ENCODE assay signal across 12 mouse cellular contexts in the genomic region with DNA sequence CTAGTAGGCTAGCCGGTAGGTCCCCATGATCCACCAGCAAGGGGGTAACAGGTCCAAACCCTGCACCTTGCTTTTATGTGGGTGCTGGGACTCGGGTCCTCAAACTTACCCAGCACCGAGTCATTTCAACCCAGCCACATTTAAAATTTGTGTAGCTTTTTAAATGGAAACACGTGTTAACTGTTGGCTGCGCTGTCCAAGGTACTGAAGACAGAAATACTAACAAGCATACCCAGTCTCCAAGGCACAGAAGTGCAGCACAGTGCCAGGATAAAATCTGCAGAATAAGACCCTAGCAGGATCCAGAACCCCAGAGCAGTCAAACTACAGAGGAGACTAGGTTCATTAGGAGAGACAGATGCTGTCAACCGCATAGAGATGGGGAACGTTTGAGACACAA.
A peak's percentile ranks its signal among the peaks of the same experiment; 100 is the strongest.
DNase-seq lines count a peak whose midpoint lies in the region; ATAC-seq and TF ChIP-seq lines count a peak whose summit lies in the region.
"Had no signal": no experiment of that assay in that cellular context is flagged by ENCODE, and none has a peak within 500 bp of the region (broad histone marks: within the 10 kb centered on the region; RNA-seq: fewer than 3 reads in every experiment).

No protein-coding gene starts in this region.

- H3K36me3 ChIP-seq in forebrain, embryonic 14.5 days (ENCODE audit: control insufficient read depth, insufficient read depth, low read length) = no peaks in the 10 kb centered on the region
- no peaks in the 10 kb centered on the region for H3K36me3 ChIP-seq in forebrain, embryonic 12.5 days (replicated peaks)
- H3K36me3 ChIP-seq in limb, embryonic 14.5 days (ENCODE audit: control insufficient read depth, insufficient read depth, low read length) = no peaks in the 10 kb centered on the region
- H3K36me3 ChIP-seq: heart, embryonic 13.5 days; liver, embryonic 12.5 days had no signal

- no peak overlapping the region for H3K9ac ChIP-seq in forebrain, embryonic 14.5 days (ENCODE audit: low read length)
- H3K9ac ChIP-seq in forebrain, embryonic 12.5 days = no peak overlapping the region
- H3K9ac ChIP-seq in limb, embryonic 14.5 days (ENCODE audit: low read depth, low read length, severe bottlenecking) = no peak overlapping the region
- H3K9ac ChIP-seq: forebrain, postnatal 0 days; heart, embryonic 13.5 days; liver, embryonic 12.5 days had no signal

- H3K4me3 ChIP-seq in forebrain, embryonic 14.5 days (ENCODE audit: low read depth, low read length) = no peak overlapping the region
- no peak overlapping the region for H3K4me3 ChIP-seq in forebrain, embryonic 12.5 days (replicated peaks)
- no peak overlapping the region for H3K4me3 ChIP-seq in limb, embryonic 14.5 days (replicated peaks; ENCODE audit: low read length)
- H3K4me3 ChIP-seq: heart, embryonic 13.5 days; liver, embryonic 12.5 days had no signal

- intact Hi-C loops in left cerebral cortex, postnatal 36 days (cut with DNase I) = no loop called here

- H3K9me3 ChIP-seq in forebrain, embryonic 14.5 days (replicated peaks; ENCODE audit: control insufficient read depth, low read length) = no peaks in the 10 kb centered on the region
- H3K9me3 ChIP-seq in forebrain, embryonic 12.5 days = no peaks in the 10 kb centered on the region
- no peaks in the 10 kb centered on the region for H3K9me3 ChIP-seq in limb, embryonic 14.5 days (ENCODE audit: control insufficient read depth, low read length)
- H3K9me3 ChIP-seq: heart, embryonic 13.5 days had no signal

- DNase-seq in forebrain, embryonic 14.5 days (ENCODE audit: low spot score) = peak; percentile 51
- DNase-seq in lung, postnatal 36 days = peak; percentile 1
- no peak for DNase-seq in lung, postnatal 25 days (ENCODE audit: low spot score)
- peak; percentile 5 for DNase-seq in c-Kit-positive CD71-negative TER-119-negative erythroid progenitor cells, embryonic 14.5 days (ENCODE audit: low read depth)
- peak; percentile 79 for DNase-seq in limb, embryonic 14.5 days (ENCODE audit: low spot score)
- no peak for DNase-seq in spleen, adult 12 weeks (ENCODE audit: low spot score)
- no peak for DNase-seq in left cerebral cortex, postnatal 36 days (ENCODE audit: low spot score in 2 of 2)
- DNase-seq: cerebellum, postnatal 25 days; forebrain, postnatal 0 days had no signal

- no peak overlapping the region for H3K27ac ChIP-seq in forebrain, embryonic 14.5 days (ENCODE audit: low read depth, low read length)
- H3K27ac ChIP-seq in forebrain, embryonic 12.5 days = no peak overlapping the region
- H3K27ac ChIP-seq in limb, embryonic 14.5 days (replicated peaks; ENCODE audit: low read depth, low read length) = no peak overlapping the region
- H3K27ac ChIP-seq: heart, embryonic 13.5 days; liver, embryonic 12.5 days had no signal

- 28% methylated on average over 7 of the region's 7 CpGs for WGBS in forebrain, embryonic 14.5 days
- WGBS in forebrain, embryonic 12.5 days = 35% methylated on average over 7 of the region's 7 CpGs
- WGBS in limb, embryonic 14.5 days = 28% methylated on average over 7 of the region's 7 CpGs

- H3K27me3 ChIP-seq in forebrain, embryonic 14.5 days (replicated peaks; ENCODE audit: control insufficient read depth, insufficient read depth, low read length) = no peaks in the 10 kb centered on the region
- no peaks in the 10 kb centered on the region for H3K27me3 ChIP-seq in forebrain, embryonic 12.5 days
- no peaks in the 10 kb centered on the region for H3K27me3 ChIP-seq in limb, embryonic 14.5 days (ENCODE audit: control insufficient read depth, insufficient read depth, low read length)
- H3K27me3 ChIP-seq: heart, embryonic 13.5 days; liver, embryonic 12.5 days had no signal

- ATAC-seq in forebrain, embryonic 14.5 days = no peak
- ATAC-seq in forebrain, embryonic 12.5 days (ENCODE audit: low FRiP score) = no peak
- no peak for ATAC-seq in limb, embryonic 14.5 days (ENCODE audit: low FRiP score, low read depth)
- ATAC-seq: forebrain, postnatal 0 days; liver, embryonic 12.5 days had no signal

- H3K4me2 ChIP-seq in forebrain, embryonic 14.5 days (ENCODE audit: low read length) = no peak overlapping the region
- no peak overlapping the region for H3K4me2 ChIP-seq in forebrain, embryonic 12.5 days
- no peak overlapping the region for H3K4me2 ChIP-seq in limb, embryonic 14.5 days (replicated peaks; ENCODE audit: low read depth, low read length, severe bottlenecking)
- H3K4me2 ChIP-seq: heart, embryonic 13.5 days; liver, embryonic 12.5 days had no signal

- H3K4me1 ChIP-seq in forebrain, embryonic 14.5 days (ENCODE audit: control insufficient read depth, insufficient read depth, low read length) = no peaks in the 10 kb centered on the region
- H3K4me1 ChIP-seq in forebrain, embryonic 12.5 days = no peaks in the 10 kb centered on the region
- H3K4me1 ChIP-seq in limb, embryonic 14.5 days (ENCODE audit: control insufficient read depth, insufficient read depth, low read length) = no peaks in the 10 kb centered on the region
- H3K4me1 ChIP-seq: heart, embryonic 13.5 days; liver, embryonic 12.5 days had no signal

- TF ChIP-seq POLR2A in limb, embryonic 14.5 days (IDR thresholded peaks at IDR 0.05; ENCODE audit: borderline replicate concordance, extremely low read depth, insufficient read depth, insufficient read length) = no peak

Comparison
In these comparisons a context has a peak if more than half of its experiments do, and no peak if none do; other contexts are left out.
1. DNase-seq: peak in forebrain, embryonic 14.5 days (single experiment), lung, postnatal 36 days (single experiment), c-Kit-positive CD71-negative TER-119-negative erythroid progenitor cells, embryonic 14.5 days (single experiment) and limb, embryonic 14.5 days (single experiment); none in lung, postnatal 25 days (single experiment), spleen, adult 12 weeks (single experiment) and left cerebral cortex, postnatal 36 days (0 of 2).